Mouse (Mus musculus) bone marrow, adult 2 months (tissue): ENCODE results near the gene Zfp706.

Experiments
- CTCF ChIP-seq: fragments of 200-500 bp; IDR thresholded peaks from 2 replicates; pipeline ENCODE4 v1.5.1; 2011; ENCODE audit warnings: low read length, control low read depth; ENCODE audit not compliant: control insufficient read depth, insufficient read depth
- POLR2A ChIP-seq: fragments of 200-500 bp; IDR thresholded peaks from 2 replicates; pipeline ENCODE4 v1.6.1; 2011; ENCODE audit warnings: low read depth, mild to moderate bottlenecking, control low read depth, low read length, borderline replicate concordance; ENCODE audit not compliant: control insufficient read depth

DNA sequence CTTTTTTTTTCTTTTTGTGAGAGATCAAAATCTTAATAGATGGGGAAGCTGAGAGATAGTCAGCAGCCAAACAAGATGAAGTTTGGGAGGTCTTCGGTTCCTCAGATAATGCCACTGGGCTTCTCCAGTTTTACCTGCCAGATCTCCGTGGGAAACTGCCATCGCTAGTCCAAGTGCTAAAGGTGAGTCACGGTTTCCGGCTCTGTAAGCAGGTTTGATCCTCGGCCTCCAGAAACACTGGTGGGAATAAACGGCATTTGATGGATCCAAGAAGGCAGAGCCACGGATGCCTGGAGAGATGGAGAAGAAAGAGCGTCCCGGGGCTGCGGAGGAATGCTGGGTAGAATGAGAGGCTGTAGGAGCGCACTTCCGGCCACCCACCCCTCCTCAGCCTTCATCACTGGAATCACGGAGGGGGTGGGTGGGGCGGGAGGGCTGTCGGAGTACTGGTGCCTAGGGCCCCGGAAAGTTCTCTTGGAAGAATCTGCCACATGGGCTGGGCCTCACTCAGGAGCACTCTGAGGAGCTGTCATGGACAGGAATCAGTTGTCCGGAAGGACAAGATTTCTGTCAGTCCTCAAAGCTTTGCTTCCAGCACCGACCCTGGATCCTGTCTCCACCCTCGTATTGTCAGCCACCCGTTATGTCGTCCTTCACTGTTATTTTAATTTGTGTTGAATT lies 58.6 kb downstream of the Zfp706 start:
- TF ChIP-seq POLR2A (no peak), CTCF (no peak)
